Mouse (Mus musculus) layer of hippocampus, adult 2 months (tissue): Measurements from ENCODE around the gene Dmwd. TPM values are rescaled to one million over a fixed set of nuclear protein-coding genes. Genes with fewer than 3 reads are reported as not detected.

Experiments
- DNase-seq, 2 experiments: peaks; one replicate each; pipeline ENCODE4 v3.0.0; 2022; ENCODE audit warnings: low spot score in 2 of 2
- H3K27ac ChIP-seq: fragments of 200-600 bp; 2 replicates; pipeline ENCODE4 v1.8.1; 2022
- H3K4me3 ChIP-seq: fragments of 200-600 bp; 2 replicates; pipeline ENCODE4 v1.8.1; 2022; ENCODE audit warnings: mild to moderate bottlenecking
- CTCF ChIP-seq: fragments of 200-600 bp; conservative IDR thresholded peaks from 2 replicates; pipeline ENCODE4 v1.8.1; 2022; ENCODE audit warnings: antibody characterized with exemption, mild to moderate bottlenecking, moderate library complexity
- total RNA-seq, 2 experiments: library from RNA; stranded (reverse); gene quantifications; 2 replicates each; pipeline ENCODE4 v1.2.3; 2021

Gene Dmwd
- total RNA-seq, 2 experiments from 2014 or later: 154 TPM

DNA sequence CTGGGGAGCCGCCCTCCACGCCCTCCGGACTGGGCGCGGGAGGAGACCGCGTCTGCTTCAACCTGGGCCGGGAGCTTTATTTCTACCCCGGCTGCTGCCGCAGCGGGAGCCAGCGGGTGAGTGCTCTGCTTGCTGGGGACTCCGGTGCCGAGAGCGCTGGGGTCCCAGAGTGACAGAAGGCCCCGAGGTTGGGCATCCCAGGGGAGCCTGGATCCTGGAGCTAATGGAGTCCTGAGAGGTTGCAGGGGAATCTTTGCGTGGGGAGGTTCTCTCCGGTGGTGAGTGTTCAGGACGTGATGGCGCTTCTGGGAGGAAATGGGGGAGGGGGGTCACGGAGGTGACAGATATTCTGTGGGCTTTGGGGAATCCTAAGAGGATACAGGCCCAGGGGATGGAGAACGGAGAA is 562 bp downstream of the Dmwd start:
- peak overlapping the region; percentile 90 for H3K27ac ChIP-seq
- H3K4me3 ChIP-seq: peak overlapping the region; percentile 81
- TF ChIP-seq CTCF: no peak
- DNase-seq: no peak

- no peak for TF ChIP-seq CTCF
- H3K4me3 ChIP-seq: peak overlapping the region; percentile 81; the same call in 1 of the 2 replicates
- no peak for DNase-seq
- no peak overlapping the region for H3K27ac ChIP-seq
These were observed 1.7 kb downstream of the Dmwd start for GRCm38 (mm10) chr7:19077761-19078160.

DNA sequence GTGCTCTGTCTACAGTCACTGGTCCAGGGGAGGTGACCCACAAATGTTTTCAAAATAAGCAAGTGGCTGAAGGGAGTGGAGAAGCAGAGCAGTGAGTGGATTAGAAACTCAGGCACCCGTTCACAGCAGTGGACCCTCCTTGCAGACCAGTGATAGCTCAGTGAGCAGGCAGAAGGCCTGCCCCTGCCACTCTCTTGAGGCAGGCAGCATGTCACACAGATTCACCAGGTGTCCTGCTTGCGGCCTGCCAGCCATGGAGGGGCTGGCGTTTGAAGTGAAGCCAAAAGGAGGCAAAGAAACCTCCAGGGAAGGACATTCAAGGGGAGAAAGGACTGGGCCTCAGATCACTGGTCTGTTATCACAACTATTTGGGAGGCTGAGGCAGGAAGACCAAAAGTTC is 2.7 kb downstream of the Dmwd start:
- TF ChIP-seq CTCF: no peak
- Histone ChIP-seq H3K4me3 (no peak overlapping the region), H3K27ac (no peak overlapping the region; the same call in 1 of the 2 replicates)
- no peak for DNase-seq

- no peak for TF ChIP-seq CTCF
- Histone ChIP-seq H3K4me3 (no peak overlapping the region), H3K27ac (peak overlapping the region; percentile 51; the same call in 1 of the 2 replicates)
- no peak for DNase-seq
These were observed 4.5 kb downstream of the Dmwd start for GRCm38 (mm10) chr7:19080451-19080950.

- DNase-seq: no peak
- Histone ChIP-seq H3K27ac (0 out of 2 replicates have a peak overlapping the region, but pooled peaks have one; percentile 23), H3K4me3 (no peak overlapping the region)
- TF ChIP-seq CTCF: no peak
These were observed 6.1 kb downstream of the Dmwd start for GRCm38 (mm10) chr7:19082171-19082570.

- peak overlapping the region; percentile 23; the same call in 1 of the 2 replicates for H3K27ac ChIP-seq
- no peak overlapping the region for H3K4me3 ChIP-seq
- no peak for TF ChIP-seq CTCF
- DNase-seq: no peak
These were observed 7.1 kb downstream of the Dmwd start for GRCm38 (mm10) chr7:19083096-19083495.

GRCm38 (mm10) chr7:19083701-19084100 is 7.7 kb downstream of the Dmwd start, which contains the start of gene Dmpk:
Gene Dmpk, plus strand, starts transcription at chr7:19083849.
- TF ChIP-seq CTCF: no peak
- peak within 1 kb of the TSS; percentile 26 for H3K4me3 ChIP-seq
- peak within 1 kb of the TSS; percentile 23; the same call in 1 of the 2 replicates for H3K27ac ChIP-seq
- no peak for DNase-seq

- DNase-seq: no peak
- Histone ChIP-seq H3K27ac (peak overlapping the region; percentile 20; the same call in 1 of the 2 replicates), H3K4me3 (peak overlapping the region; percentile 26; the same call in 1 of the 2 replicates)
- TF ChIP-seq CTCF: no peak
These were observed 8.3 kb downstream of the Dmwd start for GRCm38 (mm10) chr7:19084277-19084771.

GRCm38 (mm10) chr7:19084921-19085473 is 9.0 kb downstream of the Dmwd start:
- no peak for TF ChIP-seq CTCF
- no peak for DNase-seq
- no peak overlapping the region for H3K27ac ChIP-seq
- no peak overlapping the region for H3K4me3 ChIP-seq

DNA sequence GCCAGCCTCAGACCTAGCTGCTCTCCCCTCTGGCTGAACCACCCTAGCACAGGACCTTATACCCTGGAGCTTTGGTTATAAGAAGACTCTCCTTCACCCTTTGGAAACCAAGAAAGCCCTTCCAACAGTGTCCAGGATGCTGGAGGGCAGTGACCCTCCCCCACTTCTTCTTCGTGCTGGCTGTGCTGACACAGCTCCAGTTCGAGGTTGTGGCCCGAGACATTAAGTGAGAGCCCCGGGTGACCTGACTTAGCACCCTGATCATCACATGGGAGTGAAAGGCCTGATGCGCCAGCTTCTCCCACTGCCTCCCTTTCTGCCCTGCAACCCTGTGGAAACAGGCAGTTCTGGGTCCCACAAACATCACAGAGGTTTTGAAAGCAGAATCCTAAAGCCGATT is 9.5 kb downstream of the Dmwd start:
- Histone ChIP-seq H3K27ac (no peak overlapping the region), H3K4me3 (no peak overlapping the region)
- no peak for DNase-seq
- TF ChIP-seq CTCF: no peak

DNA sequence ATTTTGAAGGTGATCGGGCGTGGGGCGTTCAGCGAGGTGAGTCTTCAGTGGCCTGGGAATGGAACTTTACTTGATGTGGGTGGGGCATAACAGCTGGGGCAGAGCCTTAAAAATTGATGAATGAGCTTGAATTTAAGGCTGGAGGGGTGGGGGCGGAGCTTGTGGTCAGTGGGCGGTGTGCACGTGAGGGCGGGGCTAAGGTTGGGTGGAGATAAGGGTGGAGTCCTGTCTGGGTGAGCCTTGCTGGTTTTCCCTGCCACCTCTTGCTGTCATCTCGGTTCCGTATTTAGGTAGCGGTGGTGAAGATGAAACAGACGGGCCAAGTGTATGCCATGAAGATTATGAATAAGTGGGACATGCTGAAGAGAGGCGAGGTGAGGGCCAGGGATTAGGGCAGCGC is 10.0 kb downstream of the Dmwd start:
- DNase-seq: no peak
- Histone ChIP-seq H3K4me3 (no peak overlapping the region), H3K27ac (no peak overlapping the region)
- no peak for TF ChIP-seq CTCF

DNA sequence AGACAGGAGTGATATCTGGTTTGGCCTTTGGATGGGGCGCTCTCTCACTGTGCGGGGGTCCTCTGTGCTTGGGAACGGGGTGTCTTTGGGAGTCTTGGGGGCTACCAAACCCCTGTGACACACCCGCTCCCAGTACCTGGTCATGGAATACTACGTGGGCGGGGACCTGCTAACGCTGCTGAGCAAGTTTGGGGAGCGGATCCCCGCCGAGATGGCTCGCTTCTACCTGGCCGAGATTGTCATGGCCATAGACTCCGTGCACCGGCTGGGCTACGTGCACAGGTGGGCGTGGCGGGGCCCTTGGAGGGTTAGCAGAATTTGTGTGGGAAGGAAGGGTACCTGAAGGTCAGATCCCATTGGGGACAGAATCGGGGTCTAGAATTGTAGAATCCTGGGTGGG is 10.7 kb downstream of the Dmwd start:
- H3K4me3 ChIP-seq: no peak overlapping the region
- H3K27ac ChIP-seq: no peak overlapping the region
- no peak for DNase-seq
- TF ChIP-seq CTCF: no peak

DNA sequence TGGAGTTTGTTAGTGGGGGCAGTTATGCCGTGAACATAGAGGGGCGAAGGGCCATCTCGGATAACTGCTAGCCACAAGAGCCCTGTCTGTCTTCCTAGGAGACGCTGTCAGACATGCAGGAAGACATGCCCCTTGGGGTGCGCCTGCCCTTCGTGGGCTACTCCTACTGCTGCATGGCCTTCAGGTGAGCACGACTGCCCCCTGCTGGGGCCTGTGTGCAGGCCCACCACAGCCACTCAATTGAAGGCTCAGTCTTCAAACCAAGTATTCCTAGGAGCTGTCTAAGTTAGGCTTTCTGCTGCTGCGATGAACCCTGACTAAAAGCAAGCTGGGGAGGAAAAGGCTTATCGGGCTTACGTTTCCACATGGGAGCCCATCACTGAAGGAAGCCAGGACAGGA is 12.8 kb downstream of the Dmwd start:
- TF ChIP-seq CTCF: peak; percentile 92
- Histone ChIP-seq H3K27ac (no peak overlapping the region), H3K4me3 (no peak overlapping the region)
- DNase-seq: peak in 1 of 2 experiments; percentile 72

GRCm38 (mm10) chr7:19091913-19092312 is 15.9 kb downstream of the Dmwd start:
- no peak for TF ChIP-seq CTCF
- no peak for DNase-seq
- H3K4me3 ChIP-seq: no peak overlapping the region
- H3K27ac ChIP-seq: no peak overlapping the region
